Mouse (Mus musculus): ENCODE measurements around the gene Mthfsd. TPM values are rescaled to one million over a fixed set of nuclear protein-coding genes. Genes with fewer than 3 reads are reported as not detected.
A peak's percentile ranks its signal among the peaks of the same experiment; 100 is the strongest.

Mthfsd gene
- polyA plus RNA-seq, 1 experiment, result 73.6 TPM

- Histone ChIP-seq H3K4me3 (ENCODE audit: control insufficient read depth, low read depth, low read length) (peak overlapping the region; percentile 19), H3K27me3 (ENCODE audit: control insufficient read depth, insufficient read depth, low read length) (peaks cover 6% of the 10 kb centered on the region), H3K27ac (ENCODE audit: control insufficient read depth, insufficient read depth, low read depth, low read length) (no peak overlapping the region), H3K4me1 (ENCODE audit: control insufficient read depth, insufficient read depth, low read length) (peaks cover 10% of the 10 kb centered on the region), H3K36me3 (ENCODE audit: control insufficient read depth, insufficient read depth, low read length) (no peaks in the 10 kb centered on the region)
- TF ChIP-seq CTCF (IDR thresholded peaks at IDR 0.05; ENCODE audit: control insufficient read depth, insufficient read depth, insufficient replicate concordance, low read depth, low read length) (no peak), POLR2A (IDR thresholded peaks at IDR 0.05; ENCODE audit: control insufficient read depth, low read depth, low read length) (no peak)
Observed at GRCm38 (mm10) chr8:121116591-121117185, 8.5 kb upstream of the Mthfsd start.

DNA sequence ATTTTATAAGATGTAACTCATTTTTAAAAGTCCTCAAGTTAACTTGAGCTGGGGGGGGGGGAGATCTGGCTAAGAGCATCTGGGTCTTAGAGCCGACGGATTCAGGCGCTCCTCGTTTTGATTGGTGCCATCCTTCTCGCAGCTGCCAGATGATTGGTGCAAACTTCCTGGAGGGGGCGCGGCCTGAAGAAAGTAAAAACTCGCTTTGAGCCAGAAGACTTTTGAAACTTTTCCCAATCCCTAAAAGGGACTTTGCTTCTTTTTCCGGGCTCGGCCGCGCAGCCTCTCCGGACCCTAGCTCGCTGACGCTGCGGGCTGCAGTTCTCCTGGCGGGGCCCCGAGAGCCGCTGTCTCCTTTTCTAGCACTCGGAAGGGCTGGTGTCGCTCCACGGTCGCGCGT is 7.8 kb upstream of the Mthfsd start, which contains the start of gene Foxc2:
Gene Foxc2 (plus strand): TSS at position 224 of the 400 bp plus-strand sequence.
- no peak for TF ChIP-seq POLR2A (IDR thresholded peaks at IDR 0.05; ENCODE audit: control insufficient read depth, low read depth, low read length)
- TF ChIP-seq CTCF (IDR thresholded peaks at IDR 0.05; ENCODE audit: control insufficient read depth, insufficient read depth, insufficient replicate concordance, low read depth, low read length), result no peak
- peak within 1 kb of the TSS; percentile 19 for H3K4me3 ChIP-seq (ENCODE audit: control insufficient read depth, low read depth, low read length)
- no peak within 1 kb of the TSS for H3K27ac ChIP-seq (ENCODE audit: control insufficient read depth, insufficient read depth, low read depth, low read length)
- peaks cover 10% of the 10 kb centered on the region for H3K4me1 ChIP-seq (ENCODE audit: control insufficient read depth, insufficient read depth, low read length)
- peaks cover 6% of the 10 kb centered on the region for H3K27me3 ChIP-seq (ENCODE audit: control insufficient read depth, insufficient read depth, low read length)
- no peaks in the 10 kb centered on the region for H3K36me3 ChIP-seq (ENCODE audit: control insufficient read depth, insufficient read depth, low read length)

DNA sequence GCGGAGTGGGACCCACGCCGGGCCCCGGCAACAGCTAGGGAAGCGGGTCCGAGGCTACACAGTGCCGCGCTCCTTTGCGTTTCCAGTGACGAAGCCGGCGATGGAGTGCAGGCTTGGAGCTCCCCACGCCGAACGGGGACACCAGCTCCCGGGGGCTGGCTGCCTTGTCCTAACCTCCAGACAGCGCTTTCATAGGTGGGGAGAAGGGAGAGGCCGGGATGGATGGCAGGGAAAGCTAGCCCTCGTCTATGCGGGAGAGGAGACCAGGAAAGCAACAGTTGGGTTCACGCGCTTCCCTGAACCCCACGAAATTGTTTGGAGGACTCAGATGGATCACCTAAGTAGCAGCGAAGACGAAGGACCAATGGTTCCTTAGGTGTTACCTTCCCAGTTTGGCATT is 6.9 kb upstream of the Mthfsd start:
- H3K4me3 ChIP-seq (ENCODE audit: control insufficient read depth, low read depth, low read length), result no peak overlapping the region
- peaks cover 10% of the 10 kb centered on the region for H3K4me1 ChIP-seq (ENCODE audit: control insufficient read depth, insufficient read depth, low read length)
- H3K27me3 ChIP-seq (ENCODE audit: control insufficient read depth, insufficient read depth, low read length), result peaks cover 6% of the 10 kb centered on the region
- H3K27ac ChIP-seq (ENCODE audit: control insufficient read depth, insufficient read depth, low read depth, low read length), result no peak overlapping the region
- H3K36me3 ChIP-seq (ENCODE audit: control insufficient read depth, insufficient read depth, low read length), result no peaks in the 10 kb centered on the region
- TF ChIP-seq CTCF (IDR thresholded peaks at IDR 0.05; ENCODE audit: control insufficient read depth, insufficient read depth, insufficient replicate concordance, low read depth, low read length), result no peak
- no peak for TF ChIP-seq POLR2A (IDR thresholded peaks at IDR 0.05; ENCODE audit: control insufficient read depth, low read depth, low read length)

GRCm38 (mm10) chr8:121113261-121113660 is 5.1 kb upstream of the Mthfsd start:
- Histone ChIP-seq H3K4me3 (ENCODE audit: control insufficient read depth, low read depth, low read length) (no peak overlapping the region), H3K27me3 (ENCODE audit: control insufficient read depth, insufficient read depth, low read length) (peaks cover 6% of the 10 kb centered on the region), H3K4me1 (ENCODE audit: control insufficient read depth, insufficient read depth, low read length) (peaks cover 12% of the 10 kb centered on the region), H3K36me3 (ENCODE audit: control insufficient read depth, insufficient read depth, low read length) (no peaks in the 10 kb centered on the region), H3K27ac (ENCODE audit: control insufficient read depth, insufficient read depth, low read depth, low read length) (no peak overlapping the region)
- TF ChIP-seq POLR2A (IDR thresholded peaks at IDR 0.05; ENCODE audit: control insufficient read depth, low read depth, low read length), result no peak
- peak; percentile 91 for TF ChIP-seq CTCF (IDR thresholded peaks at IDR 0.05; ENCODE audit: control insufficient read depth, insufficient read depth, insufficient replicate concordance, low read depth, low read length)

DNA sequence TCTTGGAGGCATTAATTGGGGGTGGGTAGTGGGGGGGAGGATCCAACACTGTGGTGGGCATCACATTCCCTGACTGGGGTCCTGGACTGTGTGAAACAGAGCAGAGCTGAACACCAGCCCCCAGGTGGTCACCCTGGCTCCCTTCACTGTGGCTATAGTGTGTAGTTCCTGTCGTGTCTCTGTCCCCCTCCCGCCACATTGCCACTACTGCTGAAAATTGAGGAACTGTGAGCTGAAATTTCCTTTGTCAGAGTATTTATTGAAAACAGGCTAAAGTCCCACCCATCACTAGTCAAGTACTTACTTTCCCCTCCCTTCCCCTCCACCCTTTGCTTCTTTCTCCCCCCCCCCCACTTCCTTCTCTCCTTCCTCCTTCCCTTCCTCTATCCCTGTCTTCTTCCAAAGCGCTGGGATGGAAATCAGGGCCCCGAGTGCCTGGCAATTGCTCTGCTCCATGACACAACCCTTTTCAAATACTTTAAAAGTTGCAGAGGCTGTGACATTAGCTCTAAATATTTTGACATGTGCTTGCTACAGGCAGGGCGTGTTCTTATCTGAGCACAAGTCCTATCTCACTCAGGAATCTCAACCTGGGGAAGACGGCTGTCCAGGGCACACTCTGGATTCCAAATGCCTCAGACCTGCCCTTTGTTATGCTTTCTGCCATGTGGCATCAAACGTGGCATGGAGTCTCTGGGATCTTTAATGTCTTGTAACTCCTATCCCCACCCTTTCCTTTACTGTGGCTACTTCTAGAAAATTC is 3.1 kb upstream of the Mthfsd start:
- peaks cover 14% of the 10 kb centered on the region for H3K4me1 ChIP-seq (ENCODE audit: control insufficient read depth, insufficient read depth, low read length)
- H3K36me3 ChIP-seq (ENCODE audit: control insufficient read depth, insufficient read depth, low read length), result no peaks in the 10 kb centered on the region
- no peak overlapping the region for H3K4me3 ChIP-seq (ENCODE audit: control insufficient read depth, low read depth, low read length)
- H3K27ac ChIP-seq (ENCODE audit: control insufficient read depth, insufficient read depth, low read depth, low read length), result no peak overlapping the region
- H3K27me3 ChIP-seq (ENCODE audit: control insufficient read depth, insufficient read depth, low read length), result peaks cover 5% of the 10 kb centered on the region
- TF ChIP-seq CTCF (IDR thresholded peaks at IDR 0.05; ENCODE audit: control insufficient read depth, insufficient read depth, insufficient replicate concordance, low read depth, low read length) (no peak), POLR2A (IDR thresholded peaks at IDR 0.05; ENCODE audit: control insufficient read depth, low read depth, low read length) (no peak)

GRCm38 (mm10) chr8:121108657-121109056 is 465 bp upstream of the Mthfsd start:
- no peaks in the 10 kb centered on the region for H3K27me3 ChIP-seq (ENCODE audit: control insufficient read depth, insufficient read depth, low read length)
- no peaks in the 10 kb centered on the region for H3K36me3 ChIP-seq (ENCODE audit: control insufficient read depth, insufficient read depth, low read length)
- H3K4me3 ChIP-seq (ENCODE audit: control insufficient read depth, low read depth, low read length), result peak overlapping the region; percentile 97
- H3K27ac ChIP-seq (ENCODE audit: control insufficient read depth, insufficient read depth, low read depth, low read length), result no peak overlapping the region
- no peak for TF ChIP-seq CTCF (IDR thresholded peaks at IDR 0.05; ENCODE audit: control insufficient read depth, insufficient read depth, insufficient replicate concordance, low read depth, low read length)
- TF ChIP-seq POLR2A (IDR thresholded peaks at IDR 0.05; ENCODE audit: control insufficient read depth, low read depth, low read length), result no peak
- H3K4me1 ChIP-seq (ENCODE audit: control insufficient read depth, insufficient read depth, low read length), result peaks cover 9% of the 10 kb centered on the region

DNA sequence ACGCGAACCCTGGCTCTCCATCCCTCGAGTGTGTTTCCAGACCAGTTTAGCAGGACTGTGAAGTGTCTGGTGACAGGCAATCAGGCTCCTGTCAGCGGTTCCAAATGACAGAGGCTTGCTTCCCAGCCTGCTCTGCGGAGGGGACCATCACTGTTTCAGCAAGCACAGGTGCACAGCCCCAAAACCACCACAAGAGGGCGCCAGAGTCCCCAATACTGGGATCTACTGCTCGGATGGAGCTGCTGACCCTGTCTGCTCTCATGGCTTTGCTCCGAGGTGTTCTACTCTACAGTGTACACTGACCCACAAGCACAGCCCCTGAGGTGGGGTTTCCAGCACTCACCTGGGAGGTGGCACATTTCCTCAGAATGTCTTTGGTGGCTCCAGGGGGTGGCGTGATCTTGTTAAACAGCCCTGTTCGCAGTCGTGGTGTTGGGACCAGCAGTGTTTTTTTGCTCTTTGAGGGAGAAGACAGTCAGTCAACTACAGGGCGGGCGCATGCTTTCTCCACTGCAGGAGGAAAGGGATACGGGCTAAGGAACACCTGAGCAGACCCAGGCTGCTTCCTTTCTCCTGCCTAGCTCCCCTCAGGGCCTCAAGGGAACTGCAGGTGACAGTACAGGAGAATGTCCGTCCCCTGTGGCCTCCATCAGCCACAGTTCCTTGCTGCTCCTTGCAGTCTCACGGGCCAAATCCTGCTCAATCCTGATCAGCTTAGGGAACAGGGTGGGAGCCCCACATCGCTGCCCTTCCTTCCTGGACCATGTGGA is 4.0 kb downstream of the Mthfsd start:
- Histone ChIP-seq H3K4me1 (ENCODE audit: control insufficient read depth, insufficient read depth, low read length) (peaks cover 9% of the 10 kb centered on the region), H3K4me3 (ENCODE audit: control insufficient read depth, low read depth, low read length) (no peak overlapping the region), H3K27me3 (ENCODE audit: control insufficient read depth, insufficient read depth, low read length) (no peaks in the 10 kb centered on the region), H3K36me3 (ENCODE audit: control insufficient read depth, insufficient read depth, low read length) (no peaks in the 10 kb centered on the region), H3K27ac (ENCODE audit: control insufficient read depth, insufficient read depth, low read depth, low read length) (no peak overlapping the region)
- TF ChIP-seq POLR2A (IDR thresholded peaks at IDR 0.05; ENCODE audit: control insufficient read depth, low read depth, low read length) (no peak), CTCF (IDR thresholded peaks at IDR 0.05; ENCODE audit: control insufficient read depth, insufficient read depth, insufficient replicate concordance, low read depth, low read length) (peak; percentile 96)
